Mouse (Mus musculus) duodenum, adult 2 months (tissue): Measurements from ENCODE around the gene Maml1. TPM values are rescaled to one million over a fixed set of nuclear protein-coding genes. Genes with fewer than 3 reads are reported as not detected.

Experiments used
- polyA plus RNA-seq: library from polyadenylated mRNA; depleted of rRNA; stranded (reverse); fragments of >200 nt; gene quantifications from 2 replicates; pipeline ENCODE4 v1.2.3, GENCODE M21; 2012; ENCODE audit warnings: low replicate concordance; rRNA removed

The Maml1 gene
- 8.1 and 11.0 TPM in 2 replicates for polyA plus RNA-seq

DNA sequence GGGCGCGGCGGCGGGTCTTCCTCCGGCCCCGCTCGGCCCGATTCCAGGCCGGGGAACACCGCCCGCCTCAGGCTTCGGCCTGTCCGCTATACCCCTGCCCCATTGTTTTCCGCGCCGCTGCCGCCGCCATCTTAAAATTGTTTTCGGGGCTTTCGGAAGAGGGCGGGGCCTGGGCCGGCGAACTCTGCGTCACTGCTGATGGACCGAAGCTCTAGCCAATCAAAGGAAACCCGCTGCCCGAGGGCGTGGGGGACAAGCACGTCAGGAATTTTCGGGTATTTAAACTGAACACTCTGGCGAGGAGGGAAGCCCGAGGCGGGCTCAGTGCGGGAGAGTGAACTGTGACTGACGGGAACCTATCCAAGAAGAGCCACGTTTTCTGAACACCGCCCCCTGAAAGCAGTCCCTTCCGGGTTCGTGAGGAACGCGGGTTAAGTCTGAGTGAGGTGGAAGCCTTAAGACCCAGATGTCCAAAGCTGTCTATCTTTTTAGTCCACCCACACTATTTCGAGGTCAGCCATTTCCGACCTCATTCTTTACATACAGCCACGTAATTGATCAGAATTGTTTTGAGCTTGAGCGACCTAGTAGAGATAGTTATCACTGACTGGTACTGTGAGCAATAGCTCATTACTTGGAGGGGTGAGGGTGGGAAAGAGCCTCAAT lies at the start of gene Maml1:
Maml1 (minus strand) TSS at position 122 of the 666 bp plus-strand sequence.

DNA sequence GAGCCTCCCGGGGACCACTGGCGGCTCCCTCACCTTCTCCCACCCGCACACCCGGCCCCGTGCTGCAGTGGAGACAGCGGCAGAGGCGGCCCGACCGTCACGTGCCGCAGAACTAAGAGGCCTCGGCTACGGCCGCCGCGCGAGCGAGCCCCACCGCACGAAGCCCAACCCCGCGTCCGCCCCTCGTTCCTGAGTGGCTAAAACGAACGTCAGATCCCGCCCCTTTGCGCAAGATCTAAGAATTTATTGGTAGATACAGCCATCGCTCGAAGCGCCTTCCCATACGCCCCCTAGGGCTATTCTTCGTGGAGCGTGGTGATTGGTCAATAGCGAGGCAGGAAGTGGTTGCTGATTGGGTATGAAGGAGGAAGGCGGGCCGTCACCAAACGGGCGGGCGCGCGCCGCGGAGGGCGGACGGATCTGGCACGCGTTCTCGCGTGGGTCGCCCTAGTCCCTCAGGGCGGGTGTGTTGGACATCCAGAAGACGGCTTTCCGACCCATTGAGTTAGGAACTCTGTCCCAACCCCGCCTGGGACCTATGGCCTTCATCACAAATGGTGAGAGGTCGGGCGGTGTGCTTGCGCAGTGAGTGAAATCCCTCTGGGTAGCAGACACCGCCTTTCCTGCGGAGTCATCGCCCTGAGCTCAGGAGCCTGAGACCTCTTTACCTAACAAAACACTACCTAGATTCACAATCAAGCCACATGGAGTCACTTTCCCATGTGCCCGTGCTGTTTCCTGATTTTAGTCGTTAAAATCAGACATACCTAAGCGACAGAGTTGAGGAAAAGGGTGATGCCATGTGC lies 33.6 kb upstream of the Maml1 start, which contains the start of gene Canx:
Canx (minus strand) TSS at position 178 of the 806 bp plus-strand sequence.

GRCm38 (mm10) chr11:50238324-50238723 lies 53.8 kb downstream of the Maml1 start, which contains the start of gene Ltc4s:
Ltc4s (minus strand) TSS chr11:50238616.

DNA sequence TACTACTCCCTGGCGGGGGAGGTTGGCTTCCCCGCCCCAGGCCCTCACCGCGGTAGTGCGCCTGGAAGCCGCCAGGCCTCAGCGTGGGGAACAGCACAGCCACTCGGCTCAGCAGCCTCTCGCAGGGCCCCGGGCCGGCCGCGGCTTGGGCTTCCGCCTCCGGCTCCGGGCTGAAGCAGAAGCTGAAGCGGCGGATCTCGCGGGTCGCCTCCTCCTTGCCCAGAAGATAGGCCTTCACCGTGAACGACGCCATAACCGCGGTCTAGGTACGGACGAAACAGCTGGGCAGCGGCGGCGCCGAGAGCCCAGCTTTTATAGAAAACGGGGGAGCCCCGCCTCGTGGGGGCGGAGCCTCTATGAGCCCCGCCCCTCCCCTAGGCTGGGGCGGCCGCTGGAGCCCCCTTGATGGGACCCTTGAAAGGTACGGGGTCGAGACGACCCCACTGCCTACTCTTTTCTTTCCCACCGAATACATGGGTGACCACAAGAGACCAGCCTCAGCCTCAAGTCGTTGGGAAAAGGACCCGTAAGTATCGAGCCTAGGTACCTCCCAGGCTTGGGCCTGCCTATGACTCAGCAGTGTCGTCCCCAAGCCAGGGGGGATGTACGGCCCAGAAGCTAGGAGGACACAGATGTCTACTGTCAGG lies 81.5 kb downstream of the Maml1 start, which contains the start of the genes Sqstm1 and Mgat4b:
Sqstm1 (minus strand) TSS at position 323 of the 647 bp plus-strand sequence.
Mgat4b (plus strand) TSS at position 386 of the 647 bp plus-strand sequence.

Other genes starting within 250 kb of the Maml1 start
- gene Tbc1d9b, start 160.9 kb downstream of the Maml1 start, polyA plus RNA-seq = 20.5 and 21.6 TPM in 2 replicates
- 2.2 and 2.3 TPM in 2 replicates for gene Mrnip, start 117.9 kb downstream of the Maml1 start, polyA plus RNA-seq
- gene Sqstm1, start 81.5 kb downstream of the Maml1 start, polyA plus RNA-seq = 77.7 and 139 TPM in 2 replicates
- 129 and 267 TPM in 2 replicates for gene Mgat4b, start 81.4 kb downstream of the Maml1 start, polyA plus RNA-seq
- 97.9 and 207 TPM in 2 replicates for gene Ltc4s, start 53.7 kb downstream of the Maml1 start, polyA plus RNA-seq
- 8.5 and 18.6 TPM in 2 replicates for gene Canx, start 33.4 kb upstream of the Maml1 start, polyA plus RNA-seq
- gene Cby3, start 62.2 kb upstream of the Maml1 start, polyA plus RNA-seq = 0.57 TPM in 1 of 2 replicates, not detected in the other
- gene Hnrnph1, start 84.7 kb upstream of the Maml1 start, polyA plus RNA-seq = 5.5 and 7.0 TPM in 2 replicates
- gene Rufy1, start 138.8 kb upstream of the Maml1 start, polyA plus RNA-seq = 9.9 and 15.3 TPM in 2 replicates